Mouse (Mus musculus): ENCODE measurements around the gene Eif3l.
"Not testable (repeated sequence)": the region's sequence is repeated elsewhere in the genome, so short reads cannot be mapped to it uniquely, and the experiment has no call there.

Gene Eif3l

DNA sequence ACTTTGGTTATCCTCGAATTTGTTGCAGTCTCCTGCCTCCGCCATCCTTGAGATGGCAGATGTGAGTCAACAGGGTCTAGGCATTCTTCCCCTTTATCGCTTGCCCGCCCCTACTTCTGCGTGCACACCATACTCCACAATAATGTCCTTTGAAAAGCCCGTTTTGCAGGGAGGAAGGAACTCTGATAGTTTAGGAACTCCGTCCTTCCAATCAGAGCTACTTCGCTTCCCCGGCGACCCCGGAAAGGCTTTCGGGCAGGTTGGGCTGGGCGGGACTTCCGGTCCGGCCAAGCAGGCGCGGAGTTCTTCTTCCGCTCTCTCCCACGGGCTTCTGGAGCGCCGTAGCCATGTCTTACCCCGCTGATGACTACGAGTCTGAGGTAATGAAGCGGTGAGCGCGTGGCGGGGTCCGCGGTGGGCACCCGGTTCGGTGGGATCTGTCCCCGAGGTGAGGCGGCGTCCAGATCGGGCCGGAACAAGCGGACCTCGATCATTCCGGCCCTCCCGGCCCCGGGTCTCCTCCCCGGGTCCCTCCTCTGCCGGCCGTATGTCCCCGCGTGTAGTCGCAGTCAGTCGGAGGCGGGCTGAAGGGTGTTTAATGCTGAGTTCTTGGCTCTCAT is at the start of gene Eif3l:
Eif3l (plus strand) TSS at position 267 of the 620 bp plus-strand sequence.
- DNase-seq = peak; percentile 93

DNA sequence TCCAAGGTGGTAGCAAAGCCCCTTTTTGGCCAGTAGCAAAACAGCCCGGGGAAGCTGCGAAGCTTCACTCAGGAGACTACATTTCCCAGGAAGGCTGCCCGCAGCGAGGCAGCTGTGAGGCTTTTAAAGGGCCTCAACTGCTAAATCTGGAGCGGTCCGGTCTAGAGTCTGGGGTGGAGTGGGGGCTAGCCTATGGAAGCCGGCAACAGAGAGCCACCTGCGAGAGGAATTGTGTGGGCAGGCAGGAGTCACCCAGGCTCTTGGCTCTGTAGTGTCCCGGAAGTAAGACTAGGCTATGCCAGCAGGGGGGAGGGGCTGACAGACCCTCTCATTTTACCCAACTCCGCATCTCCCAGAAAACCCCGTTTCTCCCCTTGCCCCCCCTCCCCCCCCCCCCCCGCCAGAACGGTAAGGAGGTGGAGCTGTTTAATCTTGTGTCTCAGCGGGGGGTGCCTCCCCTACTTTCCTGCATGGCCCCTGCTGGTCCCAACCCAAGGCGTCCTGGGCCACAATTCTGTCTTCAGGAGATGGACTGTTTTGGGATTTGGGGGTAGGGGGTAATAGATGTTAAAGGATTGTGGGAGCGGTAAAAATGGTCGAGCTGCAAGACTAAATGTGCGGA is 49.2 kb upstream of the Eif3l start:
- DNase-seq = no peak

DNA sequence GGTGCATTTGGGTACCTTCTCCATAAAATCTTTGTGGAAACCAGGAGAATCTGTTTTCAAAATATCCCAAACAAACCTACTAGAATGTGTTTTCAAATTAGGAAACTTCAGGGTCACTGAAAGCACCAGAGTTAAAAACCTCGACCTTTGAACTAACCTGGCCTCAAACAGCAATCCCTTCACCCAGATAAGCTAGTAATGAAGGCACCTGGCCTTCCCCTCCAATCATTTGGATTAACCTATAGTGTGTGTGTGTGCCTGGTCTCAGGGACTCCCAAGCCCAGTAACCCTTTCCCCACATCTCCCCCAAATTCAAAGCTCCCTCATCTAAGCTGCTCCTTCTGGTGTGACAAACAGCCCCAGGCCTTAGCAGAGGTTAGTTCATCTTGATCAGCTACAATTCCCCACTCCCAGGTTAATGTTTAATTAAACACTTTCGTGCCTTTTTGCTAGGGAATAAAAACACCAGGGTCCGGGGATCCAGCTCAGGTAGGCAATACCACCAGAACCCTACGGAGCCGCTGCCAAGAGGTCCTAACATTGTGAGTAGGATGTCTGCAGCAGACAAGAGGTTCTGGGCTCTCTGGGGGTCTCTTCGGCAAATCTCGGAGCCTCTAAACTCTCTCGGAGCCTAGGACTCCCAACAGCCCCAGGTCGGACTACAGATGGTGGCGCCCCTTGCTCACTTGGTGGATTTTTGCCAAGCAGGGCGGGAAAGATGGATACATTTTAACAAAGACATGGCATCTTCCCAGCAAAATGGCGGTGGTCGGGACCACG is 48.3 kb upstream of the Eif3l start:
- no peak for DNase-seq

DNA sequence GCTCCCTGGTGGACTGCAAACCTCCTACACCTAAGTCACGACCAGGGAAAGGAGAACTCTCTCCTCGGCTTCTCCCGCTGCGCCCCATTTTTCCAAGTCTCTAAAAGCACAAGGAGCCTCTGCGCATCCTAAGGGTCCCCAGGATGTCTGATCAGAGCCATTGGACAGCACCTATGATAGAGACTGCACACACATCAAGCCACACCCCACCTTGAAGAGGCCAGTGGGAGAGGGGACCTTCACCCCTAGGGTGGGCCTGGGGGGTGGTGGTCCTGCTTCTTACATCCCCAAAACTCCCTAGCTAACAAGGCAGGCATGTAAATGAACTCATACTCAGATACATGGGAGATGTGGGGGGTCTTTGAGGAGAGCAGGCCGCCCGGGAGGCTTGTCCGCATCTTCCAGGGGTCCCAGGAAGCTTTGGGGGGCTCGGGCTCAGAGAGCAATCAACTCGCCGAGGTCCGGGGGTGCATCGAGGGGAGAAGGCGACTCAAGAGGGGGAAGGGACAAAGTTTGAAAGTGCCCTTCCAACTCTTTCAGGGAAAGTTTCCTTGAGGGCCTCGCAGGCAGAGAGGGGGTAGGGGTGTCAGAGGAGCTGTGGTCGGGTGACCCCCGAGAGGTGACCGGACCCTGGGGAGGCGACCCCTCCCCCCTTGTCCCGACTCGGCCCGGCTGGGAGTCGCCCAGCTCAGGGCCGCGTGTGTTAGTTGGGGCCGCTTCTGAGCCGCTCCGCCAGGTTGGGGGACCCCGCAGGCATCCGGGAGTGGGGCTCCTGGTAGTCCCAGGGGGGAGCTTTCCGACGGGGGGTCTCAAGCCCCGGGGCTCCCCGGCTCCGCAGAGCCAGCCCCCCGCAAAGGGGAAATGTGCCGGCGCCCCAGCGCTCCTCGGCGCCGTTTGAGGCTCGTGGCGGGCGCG is 47.4 kb upstream of the Eif3l start:
- peak; percentile 36 for DNase-seq

DNA sequence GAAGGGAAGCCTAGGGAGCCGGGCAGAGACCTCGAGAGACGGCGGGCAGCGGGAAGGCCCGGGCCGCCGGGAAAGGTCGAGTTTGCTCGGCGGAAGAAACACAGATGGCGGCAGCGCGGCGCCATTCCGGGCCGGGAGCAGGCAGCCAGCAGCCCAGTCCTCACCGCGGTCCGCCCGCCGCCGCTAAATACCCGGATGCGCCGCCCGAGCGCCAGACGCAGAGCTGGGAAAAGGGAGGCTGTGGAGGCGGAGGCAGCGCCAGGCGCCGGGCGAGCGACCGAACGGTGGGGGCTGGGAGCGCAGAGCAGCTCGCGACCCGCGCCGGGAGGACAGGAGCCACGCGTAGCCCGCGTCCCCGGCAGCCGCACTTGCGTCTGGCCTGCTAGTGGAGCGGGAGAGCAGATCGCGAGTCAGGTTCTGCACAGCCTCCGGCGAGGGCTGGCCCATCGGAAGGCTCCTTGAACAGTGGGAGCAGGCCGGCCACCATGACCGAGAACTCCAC is 46.7 kb upstream of the Eif3l start, which contains the start of gene H1f0:
H1f0 (plus strand) TSS at position 214 of the 502 bp plus-strand sequence.
- peak; percentile 95 for DNase-seq

DNA sequence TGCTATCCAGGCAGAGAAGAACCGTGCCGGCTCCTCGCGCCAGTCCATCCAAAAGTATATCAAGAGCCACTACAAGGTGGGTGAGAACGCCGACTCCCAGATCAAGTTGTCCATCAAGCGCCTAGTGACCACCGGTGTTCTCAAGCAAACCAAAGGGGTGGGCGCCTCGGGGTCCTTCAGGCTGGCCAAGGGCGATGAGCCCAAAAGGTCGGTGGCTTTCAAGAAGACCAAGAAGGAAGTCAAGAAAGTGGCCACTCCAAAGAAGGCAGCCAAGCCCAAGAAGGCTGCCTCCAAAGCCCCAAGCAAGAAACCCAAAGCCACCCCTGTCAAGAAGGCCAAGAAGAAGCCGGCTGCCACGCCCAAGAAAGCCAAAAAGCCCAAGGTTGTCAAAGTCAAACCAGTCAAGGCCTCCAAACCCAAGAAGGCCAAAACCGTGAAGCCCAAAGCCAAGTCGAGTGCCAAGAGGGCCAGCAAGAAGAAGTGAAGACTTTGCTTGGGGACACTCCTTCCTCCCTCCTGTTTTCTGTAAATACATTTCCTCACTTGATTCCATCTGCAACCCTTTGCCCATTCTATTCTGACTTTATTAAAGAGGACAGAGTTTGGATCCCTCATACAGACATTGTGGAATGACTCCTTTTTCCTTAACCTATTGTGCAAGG is 46.0 kb upstream of the Eif3l start:
- no peak for DNase-seq

DNA sequence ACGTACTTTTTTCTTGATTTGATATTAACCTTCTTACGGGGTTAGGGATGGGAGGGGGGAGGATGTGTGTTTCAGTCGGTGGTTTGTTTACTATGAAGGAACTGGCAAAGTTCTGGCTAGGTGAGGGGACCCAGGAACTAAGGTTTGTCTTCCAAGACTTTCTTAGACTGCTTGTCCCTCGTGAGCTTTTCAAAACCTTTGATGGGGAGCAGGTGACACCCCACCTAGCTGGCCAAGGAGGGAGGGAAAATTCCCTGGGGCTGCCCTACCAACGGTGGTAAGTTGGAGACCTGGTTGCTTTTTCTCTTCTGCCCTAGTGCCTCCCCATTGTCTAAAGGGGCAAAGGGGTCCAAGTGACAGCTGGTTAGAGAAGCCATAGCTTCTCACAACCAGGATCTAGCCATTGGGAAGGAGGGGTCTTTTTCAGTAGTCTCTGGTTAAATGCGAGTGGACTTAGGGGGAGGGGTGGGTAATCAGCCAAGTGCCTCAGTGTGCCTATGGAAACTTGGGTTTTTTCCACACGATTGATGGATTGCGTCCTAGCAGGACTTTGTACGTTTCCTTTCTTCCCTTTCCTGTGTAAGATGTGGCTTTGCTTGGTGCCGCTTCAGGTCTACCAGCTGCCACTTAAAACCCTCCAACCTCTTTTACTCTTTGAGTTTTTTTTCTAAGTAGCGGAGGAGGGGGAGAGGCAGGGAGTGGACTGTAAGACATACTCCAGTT is 45.3 kb upstream of the Eif3l start:
- DNase-seq = no peak

DNA sequence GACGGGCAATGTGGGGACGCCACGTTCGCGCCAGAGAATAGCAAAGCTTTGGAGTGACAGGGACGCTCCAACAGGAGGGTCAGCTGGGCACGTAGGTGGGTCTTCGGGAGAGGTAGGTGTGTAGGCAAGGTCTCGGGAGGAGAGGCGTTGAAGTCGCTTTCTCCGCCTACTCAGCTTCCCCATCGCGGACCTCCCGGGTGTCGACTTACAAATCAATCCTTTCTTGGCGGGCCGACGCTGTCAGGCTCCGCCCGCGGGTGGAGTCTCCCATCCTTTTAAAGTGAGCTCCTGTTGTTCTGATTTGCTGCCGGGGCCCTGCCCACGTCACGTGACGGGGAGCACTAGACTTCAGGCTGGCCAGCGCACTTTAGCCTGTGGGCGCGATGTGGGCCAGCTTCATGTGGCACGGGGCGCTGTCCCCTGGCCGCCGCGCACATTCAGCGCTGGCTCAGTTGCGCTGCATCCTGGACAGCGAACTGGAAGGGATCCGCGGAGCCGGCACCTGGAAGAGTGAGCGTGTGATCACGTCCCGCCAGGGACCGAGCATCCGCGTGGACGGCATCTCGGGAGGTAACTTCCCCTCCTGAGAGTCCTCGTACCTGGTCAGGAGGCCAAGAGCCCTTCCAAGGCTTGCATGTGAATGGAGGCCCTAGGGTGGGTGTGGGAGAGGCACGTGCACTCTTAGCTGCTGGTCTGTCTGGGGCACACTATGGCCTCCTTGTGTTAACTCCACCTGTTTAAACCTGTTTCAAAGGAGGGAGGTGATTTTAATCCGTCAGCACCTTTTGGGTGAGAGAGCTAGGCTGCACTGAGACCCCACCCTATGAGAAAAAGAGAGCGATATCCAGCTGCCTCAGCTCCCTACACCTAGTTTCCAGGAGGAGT is 44.2 kb upstream of the Eif3l start:
- DNase-seq = peak; percentile 93

DNA sequence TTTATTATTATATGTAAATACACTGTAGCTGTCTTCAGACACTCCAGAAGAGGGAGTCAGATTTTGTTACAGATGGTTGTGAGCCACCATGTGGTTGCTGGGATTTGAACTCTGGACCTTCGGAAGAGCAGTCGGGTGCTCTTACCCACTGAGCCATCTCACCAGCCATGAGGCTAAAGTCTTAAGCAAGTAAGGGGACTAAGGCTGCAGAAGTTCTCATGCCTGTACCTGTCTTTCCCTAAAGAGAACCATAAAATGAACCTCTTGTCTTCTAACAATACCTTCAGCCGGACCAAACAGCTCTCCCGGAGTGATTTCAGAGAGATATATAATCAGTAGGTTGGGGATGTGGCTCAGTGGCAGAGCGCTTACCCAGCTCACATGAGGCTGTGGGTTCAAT is 43.1 kb upstream of the Eif3l start:
- DNase-seq = not testable (repeated sequence)

DNA sequence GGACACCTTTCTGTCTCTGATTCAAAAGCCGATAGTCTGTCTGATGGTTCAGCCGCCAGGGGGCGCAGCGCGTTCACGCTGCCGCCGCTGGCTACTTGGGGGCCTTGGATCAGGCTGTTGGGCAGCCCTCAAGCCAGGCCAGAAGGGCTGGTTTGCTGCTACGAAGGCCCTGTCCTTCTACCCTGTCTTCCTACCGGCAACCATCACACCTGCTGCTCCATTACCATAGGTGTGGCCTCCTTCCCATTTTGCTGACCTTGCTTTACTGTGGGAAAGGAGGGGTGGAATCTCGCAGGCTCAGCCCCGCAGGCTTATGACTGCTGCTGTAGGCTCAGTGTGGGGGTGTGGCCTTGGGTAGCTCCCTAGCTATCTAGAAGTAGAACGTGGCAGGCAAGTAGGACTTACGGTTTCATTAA is 37.1 kb upstream of the Eif3l start:
- peak; percentile 53 for DNase-seq

DNA sequence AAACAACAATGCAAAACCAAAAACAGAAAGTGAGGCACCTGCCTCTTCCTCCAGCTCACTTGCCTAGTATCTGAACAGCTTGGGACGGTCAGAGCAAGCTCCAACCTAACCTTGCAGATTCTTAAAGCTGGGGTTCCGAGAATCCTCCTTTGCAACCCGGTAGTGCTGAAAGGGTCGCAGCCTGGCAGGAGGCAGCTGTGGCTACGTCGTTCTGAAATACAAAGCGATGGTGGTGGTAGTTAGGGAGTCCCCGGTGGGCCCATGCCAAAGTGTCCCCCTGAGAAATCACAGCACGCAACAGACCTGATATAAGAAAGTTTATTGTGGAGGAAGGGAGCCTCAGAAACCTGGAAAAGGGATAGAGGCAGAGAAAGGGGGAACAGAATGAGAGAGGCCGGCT is 36.6 kb upstream of the Eif3l start:
- DNase-seq = no peak

DNA sequence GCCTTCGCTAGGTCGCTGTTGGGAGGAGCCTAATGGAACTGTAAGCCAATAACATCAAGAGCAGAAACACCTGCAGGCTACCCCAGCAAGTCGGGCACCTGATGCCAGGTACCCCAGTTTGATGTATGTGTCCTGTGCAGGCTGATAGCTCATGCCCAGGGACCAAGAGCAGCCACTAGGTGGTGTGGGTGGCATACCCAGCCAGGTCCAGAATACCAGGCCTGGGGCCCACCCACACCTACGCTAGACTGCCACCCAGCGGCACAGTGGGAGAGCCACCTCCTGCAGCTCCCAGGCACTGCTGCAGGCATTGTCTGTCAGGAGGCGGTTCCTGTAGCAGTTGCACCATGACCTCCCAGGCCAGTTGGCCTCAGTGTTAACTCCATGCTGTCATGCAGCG is 36.1 kb upstream of the Eif3l start:
- peak; percentile 68 for DNase-seq

DNA sequence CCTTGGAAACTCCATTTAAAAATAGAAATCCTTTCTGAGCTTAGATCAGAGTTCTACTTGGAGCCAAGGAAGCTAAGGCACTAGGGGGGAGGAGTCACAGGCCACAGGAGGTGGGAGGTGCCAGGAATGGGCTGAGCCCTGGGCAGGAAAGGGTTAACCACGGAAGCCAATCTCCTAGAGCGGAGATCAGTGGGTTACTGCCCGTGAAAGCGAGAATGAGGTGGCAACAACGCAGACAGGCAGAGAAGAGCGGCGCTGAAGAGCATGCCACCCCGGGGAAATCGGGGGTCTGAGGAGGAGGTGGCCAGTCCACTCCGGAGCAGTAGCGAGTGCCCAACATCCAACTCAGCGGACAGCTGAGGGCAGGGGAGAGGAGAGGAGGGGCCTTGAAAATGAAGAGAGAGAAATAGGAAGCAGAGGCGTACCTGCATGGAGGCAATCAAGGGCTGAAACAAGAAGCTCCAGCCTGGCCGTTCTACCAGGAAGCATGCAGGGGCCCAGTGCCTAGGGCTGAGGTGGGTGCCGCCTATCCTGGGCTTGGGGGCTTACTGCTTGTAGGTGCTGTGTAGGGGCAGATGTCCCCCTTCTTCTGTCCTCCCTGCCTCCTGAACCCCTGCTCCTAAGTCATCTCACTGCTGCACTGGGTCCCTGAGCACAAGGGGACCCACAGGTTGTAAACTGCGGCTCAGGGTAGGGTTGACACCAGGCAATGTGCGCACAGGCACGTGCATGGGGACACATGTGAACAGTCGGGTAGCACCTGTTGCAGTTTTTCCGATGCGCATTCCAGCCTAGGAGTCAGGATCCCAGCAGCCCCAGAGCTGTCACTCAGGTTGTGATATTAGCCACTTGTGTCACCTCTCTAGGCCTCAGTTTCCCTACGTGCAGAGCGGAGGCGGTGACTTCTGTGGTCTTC is 34.2 kb upstream of the Eif3l start:
- DNase-seq = no peak

DNA sequence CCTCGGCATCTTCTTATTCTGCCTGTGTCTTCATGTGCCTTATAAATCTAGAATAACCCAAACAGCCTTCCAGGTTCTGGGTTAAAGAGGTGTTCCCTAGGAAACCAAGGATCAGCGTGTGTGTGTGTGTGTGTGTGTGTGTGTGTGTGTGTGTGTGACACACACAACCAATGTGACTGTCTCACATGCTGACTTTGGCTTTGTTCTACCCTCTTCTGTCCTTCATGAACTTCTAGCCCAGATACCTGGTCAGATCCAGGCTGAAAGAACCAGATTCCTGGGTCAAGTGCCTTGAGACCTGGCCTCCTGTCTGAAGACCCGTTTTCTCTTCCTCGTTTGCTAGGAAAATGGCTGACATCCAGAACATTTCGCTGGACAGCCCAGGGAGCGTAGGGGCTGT is 33.4 kb upstream of the Eif3l start, which contains the start of gene Galr3:
Galr3 (plus strand) TSS at position 301 of the 400 bp plus-strand sequence.
- no peak for DNase-seq

DNA sequence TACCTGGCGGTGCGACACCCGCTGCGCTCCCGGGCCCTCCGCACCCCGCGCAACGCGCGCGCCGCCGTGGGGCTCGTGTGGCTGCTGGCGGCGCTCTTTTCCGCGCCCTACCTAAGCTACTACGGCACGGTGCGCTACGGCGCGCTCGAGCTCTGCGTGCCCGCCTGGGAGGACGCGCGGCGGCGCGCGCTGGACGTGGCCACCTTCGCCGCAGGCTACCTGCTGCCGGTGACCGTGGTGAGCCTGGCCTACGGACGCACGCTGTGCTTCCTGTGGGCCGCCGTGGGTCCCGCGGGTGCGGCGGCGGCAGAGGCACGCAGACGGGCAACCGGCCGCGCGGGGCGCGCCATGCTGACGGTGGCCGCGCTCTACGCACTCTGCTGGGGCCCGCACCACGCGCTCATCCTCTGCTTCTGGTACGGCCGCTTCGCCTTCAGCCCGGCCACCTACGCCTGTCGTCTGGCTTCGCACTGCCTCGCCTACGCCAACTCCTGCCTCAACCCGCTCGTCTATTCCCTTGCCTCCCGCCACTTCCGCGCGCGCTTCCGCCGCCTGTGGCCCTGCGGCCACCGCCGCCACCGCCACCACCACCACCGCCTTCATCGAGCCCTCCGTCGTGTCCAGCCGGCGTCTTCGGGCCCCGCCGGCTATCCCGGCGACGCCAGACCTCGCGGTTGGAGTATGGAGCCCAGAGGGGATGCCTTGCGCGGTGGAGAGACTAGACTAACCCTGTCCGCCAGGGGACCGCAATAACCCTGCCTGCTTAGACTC is 32.1 kb upstream of the Eif3l start:
- peak; percentile 75 for DNase-seq

DNA sequence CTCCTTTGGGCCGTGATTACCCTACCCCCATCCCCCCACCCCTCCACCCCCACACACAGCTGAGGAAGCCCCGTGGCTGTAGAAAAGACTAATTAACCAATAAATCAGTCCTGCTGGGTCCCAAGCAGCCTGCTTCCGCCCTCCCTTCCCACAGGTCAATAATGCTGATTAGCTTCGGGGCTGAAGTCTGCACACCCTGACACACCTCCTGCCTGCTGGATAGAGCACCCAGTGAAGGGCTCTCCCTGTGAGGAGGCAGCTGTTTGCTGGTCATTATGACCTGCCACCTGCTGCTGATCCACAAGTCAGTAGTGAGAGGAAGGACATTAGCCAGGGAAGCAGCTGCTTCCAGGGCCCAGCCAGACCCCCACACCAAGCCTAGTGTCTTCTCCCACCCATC is 30.1 kb upstream of the Eif3l start:
- no peak for DNase-seq

DNA sequence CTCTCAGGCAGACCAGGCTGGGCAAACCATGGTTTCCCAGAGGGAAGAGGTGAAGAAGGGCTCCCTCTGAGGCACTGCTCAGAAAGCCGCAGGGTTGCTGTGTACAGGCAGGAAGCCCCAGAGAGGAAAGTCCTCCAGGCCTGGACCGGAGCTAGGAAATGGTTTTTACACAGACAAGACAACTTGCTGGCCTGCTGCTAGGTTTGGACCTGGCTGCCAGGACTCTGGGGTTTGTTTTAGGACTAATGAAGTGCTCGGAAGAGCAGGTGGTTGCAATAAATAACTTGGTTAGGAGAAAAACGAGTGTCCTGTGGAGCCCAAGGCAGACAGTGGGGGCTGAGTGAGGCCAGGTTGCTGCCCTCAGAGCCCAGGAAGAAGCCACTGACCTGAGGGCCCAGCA is 26.8 kb upstream of the Eif3l start:
- DNase-seq = no peak

DNA sequence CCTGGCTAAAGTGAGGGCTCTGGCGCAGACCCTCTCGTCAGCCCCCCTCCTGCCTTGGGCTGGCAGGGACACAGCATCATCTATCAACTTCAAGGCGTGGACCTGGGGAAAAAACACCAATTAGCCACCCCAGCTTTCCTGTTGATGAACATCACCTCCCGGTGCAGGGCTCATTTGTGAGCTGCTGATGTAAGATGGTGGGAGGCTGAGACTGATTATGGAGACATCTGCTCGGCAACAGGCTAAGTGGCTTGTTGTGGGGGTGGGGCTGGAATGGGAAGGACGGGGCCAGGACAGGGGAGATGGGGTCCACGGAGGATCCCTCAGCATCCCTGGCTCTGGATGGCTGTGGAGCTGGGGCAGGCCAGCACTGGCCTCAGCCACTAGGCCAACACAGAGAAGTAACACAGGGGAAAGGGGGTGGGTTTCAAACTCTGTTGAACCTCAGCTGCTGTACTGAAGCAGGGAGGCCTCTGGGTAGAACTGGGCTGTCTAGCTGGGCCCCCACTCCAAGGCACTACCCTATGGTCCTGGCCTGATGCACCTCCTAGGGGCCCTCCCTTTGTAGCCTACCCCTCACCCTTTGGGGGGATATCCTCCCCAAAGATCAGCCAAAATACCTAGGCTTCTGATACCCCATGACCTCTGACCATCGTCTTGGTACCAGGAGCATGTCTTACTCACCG is 24.7 kb upstream of the Eif3l start:
- DNase-seq = no peak
